ENCODE assay signal across 23 mouse cellular contexts in the genomic region with DNA sequence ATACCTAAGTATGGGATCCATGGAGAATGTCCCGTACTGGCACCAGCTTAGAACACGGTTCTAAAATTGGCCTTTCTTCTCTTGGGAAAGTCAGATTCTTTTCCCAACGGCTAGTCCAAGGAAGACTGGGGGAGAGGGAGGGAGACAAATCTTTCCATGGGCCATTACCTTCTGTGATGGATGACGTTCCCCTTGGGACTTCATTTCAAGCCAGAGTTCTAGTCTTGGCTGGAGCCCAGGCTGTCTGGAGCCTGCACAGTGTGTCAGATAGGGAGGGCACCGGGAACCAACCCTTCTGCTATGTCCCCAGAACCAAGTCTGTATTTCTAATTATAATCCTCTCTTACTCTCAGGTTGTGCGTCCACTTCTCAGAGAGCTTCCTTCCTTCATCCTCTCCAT. TPM values are rescaled to one million over a fixed set of nuclear protein-coding genes. Genes with fewer than 3 reads are reported as not detected.
"Had no signal": no experiment of that assay in that cellular context is flagged by ENCODE, and none has a peak within 500 bp of the region (broad histone marks: within the 10 kb centered on the region; RNA-seq: fewer than 3 reads in every experiment).

No protein-coding gene starts in this region.

- H3K4me2 ChIP-seq: limb, embryonic 12.5 days; limb, embryonic 15.5 days; liver, embryonic 11.5 days; lung, embryonic 14.5 days; midbrain, embryonic 12.5 days; midbrain, embryonic 15.5 days; neural tube, embryonic 12.5 days; neural tube, embryonic 15.5 days had no signal

- H3K9ac ChIP-seq: limb, embryonic 12.5 days; limb, embryonic 15.5 days; liver, embryonic 14.5 days; liver, postnatal 0 days; lung, embryonic 14.5 days; midbrain, embryonic 12.5 days; midbrain, embryonic 15.5 days; neural tube, embryonic 12.5 days; neural tube, embryonic 15.5 days had no signal

- DNase-seq: kidney, postnatal 14 days; kidney, postnatal 4 days; left cerebral cortex, postnatal 4 days; liver, postnatal 0 days; lung, embryonic 14.5 days; right cerebral cortex, adult 18-20 months; right cerebral cortex, postnatal 14 days; right cerebral cortex, postnatal 4 days; thymus, adult 2 months; thymus, postnatal 14 days; thymus, postnatal 4 days had no signal

- H3K36me3 ChIP-seq: limb, embryonic 12.5 days; limb, embryonic 15.5 days; midbrain, embryonic 12.5 days; midbrain, embryonic 15.5 days; neural tube, embryonic 12.5 days; neural tube, embryonic 15.5 days had no signal

- H3K9me3 ChIP-seq: limb, embryonic 12.5 days; limb, embryonic 15.5 days; midbrain, embryonic 12.5 days; midbrain, embryonic 15.5 days; neural tube, embryonic 12.5 days; neural tube, embryonic 15.5 days had no signal

- H3K27ac ChIP-seq: limb, embryonic 12.5 days; limb, embryonic 15.5 days; liver, embryonic 14.5 days; macrophage; midbrain, embryonic 12.5 days; midbrain, embryonic 15.5 days; neural tube, embryonic 12.5 days; neural tube, embryonic 15.5 days; stomach, postnatal 0 days had no signal

- ATAC-seq: liver, postnatal 0 days; lung, postnatal 0 days; midbrain, embryonic 15.5 days had no signal

- H3K4me3 ChIP-seq: limb, embryonic 12.5 days; limb, embryonic 15.5 days; midbrain, embryonic 12.5 days; midbrain, embryonic 15.5 days; neural tube, embryonic 12.5 days; neural tube, embryonic 15.5 days had no signal

- H3K27me3 ChIP-seq: limb, embryonic 12.5 days; limb, embryonic 15.5 days; midbrain, embryonic 12.5 days; midbrain, embryonic 15.5 days; neural tube, embryonic 12.5 days; neural tube, embryonic 15.5 days had no signal

- H3K4me1 ChIP-seq: limb, embryonic 12.5 days; limb, embryonic 15.5 days; midbrain, embryonic 12.5 days; neural tube, embryonic 12.5 days; neural tube, embryonic 15.5 days had no signal

RNA-seq across cellular contexts. Expression of a gene that starts 26.5 kb away (rescaled TPM):
- total RNA-seq: megakaryocyte, adult 5-6 weeks had no signal
- polyA plus RNA-seq: macrophage had no signal
